Mouse (Mus musculus): ENCODE data around the gene Mtmr12. TPM values are rescaled to one million over a fixed set of nuclear protein-coding genes. Genes with fewer than 3 reads are reported as not detected.
"Not testable (repeated sequence)": the region's sequence is repeated elsewhere in the genome, so short reads cannot be mapped to it uniquely, and the experiment has no call there.

Mtmr12 gene
- total RNA-seq, 2 experiments from 2014 or later = 16.3 to 17.6 TPM

DNA sequence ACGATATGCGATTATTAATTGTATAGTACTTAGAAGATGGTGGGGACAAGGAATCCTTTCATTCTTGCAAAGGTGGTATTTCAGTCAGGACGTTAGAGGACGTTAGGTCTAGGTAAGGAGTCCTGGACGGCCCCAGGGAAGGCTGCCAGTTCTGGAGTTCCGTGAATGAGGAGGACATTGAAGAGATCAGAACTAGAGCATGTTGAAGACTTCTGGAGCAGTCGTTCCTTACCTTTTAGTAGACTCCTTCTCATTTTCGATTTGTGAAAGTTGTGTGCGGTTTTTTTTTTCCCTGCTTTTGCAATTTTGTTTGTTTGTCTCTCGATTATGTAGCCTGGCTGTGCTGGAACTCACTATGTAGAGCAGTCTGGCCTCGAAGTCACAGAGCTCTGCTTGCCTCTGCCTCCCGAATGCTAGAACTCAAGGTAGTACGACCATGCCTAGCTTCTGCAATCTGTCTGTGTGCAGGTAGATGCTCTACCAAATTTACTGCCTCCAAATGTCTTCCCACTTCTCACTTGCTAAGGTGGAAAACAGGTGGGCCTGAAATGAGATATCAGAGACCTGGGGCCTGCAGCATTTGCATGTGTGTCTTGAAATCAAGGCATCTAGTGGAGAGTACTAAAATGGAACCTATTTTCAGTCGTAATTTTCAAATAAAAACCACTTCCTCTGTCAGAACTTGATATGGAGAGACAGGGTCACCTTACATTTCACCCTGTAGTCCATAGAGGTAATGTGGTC lies 1.2 kb downstream of the Mtmr12 start:
- no peak for DNase-seq (ENCODE audit: extremely low spot score in 1 of 2, low spot score in 2 of 2)
- intact Hi-C loops (cut with DNase I) = loop anchor here (5.0 kb wide), 1 partner anchor 41 kb away; no protein-coding TSS in a partner anchor

DNA sequence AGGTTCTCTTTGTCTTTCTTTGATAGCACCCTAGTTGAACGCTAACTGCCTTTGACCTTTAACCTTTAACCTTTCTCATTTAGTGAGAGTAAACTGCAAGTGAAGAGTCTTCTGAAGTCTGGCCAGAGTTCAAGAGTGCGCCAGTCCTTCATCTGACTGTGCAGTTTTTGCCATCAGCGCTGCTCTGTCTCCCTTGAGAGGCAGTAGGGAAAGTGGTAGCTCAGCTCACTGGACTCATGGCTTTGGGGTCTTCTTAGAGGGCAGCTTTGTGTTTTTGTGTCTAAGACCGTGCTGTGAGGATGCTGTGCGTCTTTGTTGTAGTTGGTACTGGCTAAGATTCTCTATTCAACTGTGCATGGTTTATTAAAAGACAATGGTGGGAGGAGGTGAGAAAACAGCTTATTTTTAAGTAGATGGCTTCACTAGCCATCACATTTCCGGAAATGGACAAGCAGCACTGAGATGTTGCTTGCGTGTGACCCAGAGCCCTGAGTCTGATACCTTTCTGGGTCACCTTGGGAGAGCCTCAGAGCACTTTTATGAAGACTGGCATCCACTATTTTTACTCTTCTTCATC lies 1.9 kb downstream of the Mtmr12 start:
- intact Hi-C loops (cut with DNase I) = loop anchor here (5.0 kb wide), 1 partner anchor 41 kb away; no protein-coding TSS in a partner anchor
- DNase-seq (ENCODE audit: extremely low spot score in 1 of 2, low spot score in 2 of 2) = no peak

- intact Hi-C loops (cut with DNase I) = loop anchor here (5.0 kb wide), 1 partner anchor 40 kb away; no protein-coding TSS in a partner anchor
- peak in 1 of 2 experiments; percentile 13 for DNase-seq (ENCODE audit: extremely low spot score in 1 of 2, low spot score in 2 of 2)
Measured at GRCm38 (mm10) chr15:12207556-12208090, 2.8 kb downstream of the Mtmr12 start.

GRCm38 (mm10) chr15:12211577-12211976 lies 6.7 kb downstream of the Mtmr12 start:
- DNase-seq (ENCODE audit: extremely low spot score in 1 of 2, low spot score in 2 of 2) = peak; percentile 54 to 61
- intact Hi-C loops (cut with DNase I) = no loop called here

DNA sequence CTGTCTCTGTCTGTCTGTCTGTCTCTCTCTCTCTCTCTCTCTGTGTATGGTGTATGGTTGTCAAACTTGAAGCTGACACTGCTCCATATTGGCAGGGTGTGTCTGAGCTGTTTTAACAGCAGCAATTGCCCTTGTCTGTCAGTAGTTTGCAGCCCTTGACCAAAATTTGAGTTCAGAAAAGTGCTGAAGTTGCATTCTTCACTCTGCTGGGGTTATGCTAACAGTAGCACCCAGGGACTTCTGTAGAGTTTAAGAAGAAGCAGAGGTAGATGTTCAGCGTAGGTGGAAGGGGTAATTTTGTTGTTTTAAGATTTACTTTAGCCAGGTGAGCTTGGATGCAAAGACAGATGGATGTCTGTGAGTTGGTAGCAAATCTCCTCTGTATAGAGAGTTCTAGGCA lies 7.4 kb downstream of the Mtmr12 start:
- DNase-seq (ENCODE audit: extremely low spot score in 1 of 2, low spot score in 2 of 2) = no peak
- intact Hi-C loops (cut with DNase I) = no loop called here

DNA sequence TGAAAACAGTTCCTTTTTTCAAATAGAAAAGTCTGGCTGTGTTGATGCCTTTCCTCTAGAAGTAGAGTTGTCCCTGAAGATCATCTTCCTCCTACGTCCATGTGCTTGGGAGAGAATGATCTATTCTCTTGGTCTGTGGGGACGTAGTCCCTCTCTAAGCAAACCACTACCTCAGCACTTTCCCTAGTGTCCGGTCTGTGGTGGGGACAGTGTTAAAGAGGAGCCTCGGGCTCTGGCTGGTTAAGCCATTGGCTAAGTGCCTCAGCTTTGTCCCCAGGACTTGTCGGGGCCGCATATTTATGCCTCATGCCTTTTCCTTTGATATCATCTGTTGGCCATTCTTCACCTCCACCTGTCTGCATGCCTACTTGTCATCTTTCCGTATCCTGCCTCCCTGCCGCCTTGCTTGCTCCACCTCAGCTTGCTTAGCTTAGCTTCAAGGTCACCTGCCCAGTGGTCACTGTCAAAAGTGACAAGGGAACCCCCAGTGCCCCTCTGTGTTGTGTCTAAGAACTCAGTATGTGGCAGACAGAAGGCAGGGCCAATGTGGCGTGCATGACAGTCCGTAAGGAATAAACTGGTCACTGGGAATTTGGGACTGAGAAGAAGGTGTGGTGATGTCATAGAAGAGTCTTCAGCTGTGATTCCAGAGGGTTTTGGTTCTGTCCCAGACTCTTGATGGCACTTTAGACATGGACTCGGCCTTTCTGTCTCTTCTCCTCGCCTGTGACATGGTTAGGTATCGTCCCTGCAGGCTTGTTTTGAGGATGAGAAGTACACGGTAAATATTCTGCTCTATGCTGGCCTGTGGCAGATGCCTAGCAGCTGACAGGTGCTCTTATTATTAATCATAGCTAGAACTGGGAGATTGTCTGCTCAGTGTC lies 9.9 kb downstream of the Mtmr12 start:
- no peak for DNase-seq (ENCODE audit: extremely low spot score in 1 of 2, low spot score in 2 of 2)
- intact Hi-C loops (cut with DNase I) = no loop called here

DNA sequence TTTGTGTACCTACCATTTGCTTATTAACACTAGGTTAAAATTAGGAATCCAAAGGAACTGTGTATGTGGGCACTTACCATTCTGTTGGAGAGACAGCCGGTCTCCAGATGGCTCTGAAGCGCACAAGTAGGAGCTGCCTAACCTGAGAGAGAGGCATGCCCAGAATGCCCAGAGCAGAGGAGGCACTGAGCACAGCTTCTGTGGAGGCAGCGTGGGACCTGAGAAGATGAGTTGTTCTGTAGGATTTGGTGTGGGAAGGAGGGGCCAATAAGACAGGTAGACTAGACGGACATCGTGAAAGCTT lies 10.5 kb downstream of the Mtmr12 start:
- intact Hi-C loops (cut with DNase I) = no loop called here
- no peak for DNase-seq (ENCODE audit: extremely low spot score in 1 of 2, low spot score in 2 of 2)

- intact Hi-C loops (cut with DNase I) = no loop called here
- no peak for DNase-seq (ENCODE audit: extremely low spot score in 1 of 2, low spot score in 2 of 2)
Measured at GRCm38 (mm10) chr15:12216119-12216518, 11.3 kb downstream of the Mtmr12 start.

DNA sequence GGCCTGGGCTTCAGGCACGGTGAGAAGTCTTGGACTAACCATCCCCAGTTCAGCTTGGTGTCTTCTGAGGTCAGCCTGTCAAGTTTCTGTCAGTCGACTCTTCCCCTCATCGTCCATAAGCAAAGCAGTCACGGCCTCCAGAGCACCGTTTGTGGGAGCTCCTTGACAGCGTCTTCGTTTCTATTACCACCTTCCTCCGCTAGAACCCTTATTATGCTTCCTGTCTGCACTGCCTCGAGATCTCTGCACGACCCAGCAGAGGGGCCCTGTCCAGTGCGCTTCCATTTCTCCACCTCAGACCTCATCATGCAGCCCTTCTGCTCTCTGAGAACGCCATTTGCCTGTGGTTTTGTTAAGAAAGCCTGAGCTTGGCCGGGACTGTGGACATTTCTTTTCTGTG lies 12.0 kb downstream of the Mtmr12 start:
- intact Hi-C loops (cut with DNase I) = no loop called here
- no peak for DNase-seq (ENCODE audit: extremely low spot score in 1 of 2, low spot score in 2 of 2)

GRCm38 (mm10) chr15:12217332-12217731 lies 12.5 kb downstream of the Mtmr12 start:
- DNase-seq (ENCODE audit: extremely low spot score in 1 of 2, low spot score in 2 of 2); intact Hi-C loops (cut with DNase I): not testable (repeated sequence)

DNA sequence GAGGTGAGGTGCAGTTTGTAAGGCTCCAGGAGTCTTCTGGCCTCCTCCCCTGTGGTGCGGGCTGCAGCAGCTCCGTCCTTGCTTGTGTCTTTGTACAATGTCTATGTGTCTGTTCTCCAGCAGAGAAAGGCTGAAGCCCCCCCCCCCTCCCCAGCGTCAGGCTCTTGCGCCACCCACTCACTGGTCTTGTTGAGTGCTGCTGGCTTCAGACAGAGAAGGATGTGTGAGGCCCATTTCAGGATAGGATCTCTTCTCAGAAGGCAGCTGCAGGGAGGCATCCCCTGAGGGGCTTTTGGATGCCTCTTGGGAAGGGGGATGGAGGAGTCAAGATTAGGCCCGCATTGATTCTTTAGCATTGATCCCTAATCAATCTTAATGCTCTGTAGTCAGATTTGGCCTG lies 13.0 kb downstream of the Mtmr12 start:
- DNase-seq (ENCODE audit: extremely low spot score in 1 of 2, low spot score in 2 of 2) = no peak
- intact Hi-C loops (cut with DNase I) = no loop called here

GRCm38 (mm10) chr15:12218583-12219382 lies 14.0 kb downstream of the Mtmr12 start:
- intact Hi-C loops (cut with DNase I) = no loop called here

GRCm38 (mm10) chr15:12221131-12221530 lies 16.3 kb downstream of the Mtmr12 start:
- intact Hi-C loops (cut with DNase I) = no loop called here
- DNase-seq (ENCODE audit: extremely low spot score in 1 of 2, low spot score in 2 of 2) = no peak

More at GRCm38 (mm10) chr15:12218583-12219382, 14.0 kb downstream of the Mtmr12 start:
- no peak for DNase-seq (ENCODE audit: extremely low spot score in 1 of 2, low spot score in 2 of 2)

DNA sequence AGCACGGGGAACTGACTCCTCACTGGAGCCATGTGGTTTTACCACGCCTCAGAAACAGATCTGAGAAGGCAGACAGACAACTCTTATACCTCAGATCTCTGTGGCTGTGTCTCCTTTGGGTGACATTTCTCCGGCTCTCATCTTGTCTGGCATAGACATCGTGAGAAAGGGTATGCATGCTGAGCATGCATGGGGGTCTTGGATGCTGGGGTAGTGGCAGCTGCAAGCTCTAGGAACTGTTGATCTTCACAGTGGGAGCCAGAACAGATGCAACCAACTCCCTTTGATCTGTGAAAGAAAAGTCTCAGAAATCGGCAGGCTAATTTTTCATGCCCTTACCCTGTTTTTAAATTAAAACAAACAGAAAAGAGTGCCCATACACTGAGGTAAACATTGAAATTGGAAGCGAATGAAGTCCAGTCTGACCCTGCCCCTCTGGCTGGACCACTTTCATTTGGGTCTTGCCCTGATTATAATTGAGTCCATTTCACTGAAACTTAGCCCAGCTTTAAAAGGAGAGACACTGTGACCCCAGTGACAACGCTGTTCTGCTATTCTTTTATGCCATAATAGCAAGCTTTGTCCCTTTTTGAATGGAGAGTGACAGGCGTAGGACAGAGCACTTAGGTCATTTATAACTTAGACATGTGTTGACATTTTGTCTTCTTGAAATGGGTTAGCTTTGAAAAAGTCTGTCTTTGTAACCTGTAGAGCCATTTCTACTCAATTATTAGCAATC lies 17.9 kb downstream of the Mtmr12 start:
- DNase-seq (ENCODE audit: extremely low spot score in 1 of 2, low spot score in 2 of 2) = no peak
- intact Hi-C loops (cut with DNase I) = no loop called here

GRCm38 (mm10) chr15:12223393-12223792 lies 18.6 kb downstream of the Mtmr12 start:
- no peak for DNase-seq (ENCODE audit: extremely low spot score in 1 of 2, low spot score in 2 of 2)
- intact Hi-C loops (cut with DNase I) = no loop called here

GRCm38 (mm10) chr15:12224239-12224638 lies 19.4 kb downstream of the Mtmr12 start:
- DNase-seq (ENCODE audit: extremely low spot score in 1 of 2, low spot score in 2 of 2) = no peak
- intact Hi-C loops (cut with DNase I) = no loop called here

GRCm38 (mm10) chr15:12225062-12225461 lies 20.2 kb downstream of the Mtmr12 start:
- no peak for DNase-seq (ENCODE audit: extremely low spot score in 1 of 2, low spot score in 2 of 2)
- intact Hi-C loops (cut with DNase I) = no loop called here

- no peak for DNase-seq (ENCODE audit: extremely low spot score in 1 of 2, low spot score in 2 of 2)
- intact Hi-C loops (cut with DNase I) = no loop called here
Measured at GRCm38 (mm10) chr15:12226908-12227307, 22.1 kb downstream of the Mtmr12 start.
